Mouse (Mus musculus): ENCODE measurements at regions not wholly inside any gene's neighbourhood (a gene's known extent, or its start where the extent isn't known, plus 50 kb on each side); places are given as distances from the start of the nearest gene placed in this dataset.

DNA sequence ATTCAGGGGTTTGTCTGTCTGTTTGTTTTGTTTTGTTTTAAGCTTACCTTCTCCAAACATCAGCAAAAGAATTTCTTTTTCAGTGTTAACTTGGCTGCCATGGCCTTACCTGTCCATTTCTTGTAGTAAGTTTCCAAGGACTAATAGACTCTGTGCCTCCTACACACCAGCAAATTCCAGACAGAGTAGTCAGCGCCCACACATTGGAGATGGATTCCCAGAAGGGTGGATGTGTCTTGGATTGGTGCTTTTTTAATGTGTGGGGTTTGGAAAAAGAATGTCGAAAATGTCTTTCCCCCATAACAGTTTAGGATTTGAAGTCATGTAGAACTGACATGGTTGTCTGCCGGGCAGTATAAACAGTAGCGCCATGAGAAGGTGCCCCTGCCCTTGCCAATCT, 338.1 kb upstream of the Sox9 start:
- WGBS, result 90% methylated on average over 4 of the region's 4 CpGs
- no peaks in the 10 kb centered on the region for H3K4me1 ChIP-seq (ENCODE audit: control insufficient read depth, insufficient read depth, low read length)
- no peak overlapping the region for H3K4me3 ChIP-seq (replicated peaks; ENCODE audit: low read length)
- H3K27me3 ChIP-seq (ENCODE audit: control insufficient read depth, insufficient read depth, low read length), result no peaks in the 10 kb centered on the region
- H3K9ac ChIP-seq (ENCODE audit: low read depth, low read length, severe bottlenecking), result no peak overlapping the region
- H3K36me3 ChIP-seq (ENCODE audit: control insufficient read depth, insufficient read depth, low read length), result no peaks in the 10 kb centered on the region
- no peak overlapping the region for H3K27ac ChIP-seq (replicated peaks; ENCODE audit: low read depth, low read length)
- no peak for TF ChIP-seq POLR2A (IDR thresholded peaks at IDR 0.05; ENCODE audit: borderline replicate concordance, extremely low read depth, insufficient read depth, insufficient read length)
- DNase-seq (ENCODE audit: low spot score), result no peak
- no peak overlapping the region for H3K4me2 ChIP-seq (replicated peaks; ENCODE audit: low read depth, low read length, severe bottlenecking)
- no peak for ATAC-seq (ENCODE audit: low FRiP score, low read depth)
- no peaks in the 10 kb centered on the region for H3K9me3 ChIP-seq (ENCODE audit: control insufficient read depth, low read length)

DNA sequence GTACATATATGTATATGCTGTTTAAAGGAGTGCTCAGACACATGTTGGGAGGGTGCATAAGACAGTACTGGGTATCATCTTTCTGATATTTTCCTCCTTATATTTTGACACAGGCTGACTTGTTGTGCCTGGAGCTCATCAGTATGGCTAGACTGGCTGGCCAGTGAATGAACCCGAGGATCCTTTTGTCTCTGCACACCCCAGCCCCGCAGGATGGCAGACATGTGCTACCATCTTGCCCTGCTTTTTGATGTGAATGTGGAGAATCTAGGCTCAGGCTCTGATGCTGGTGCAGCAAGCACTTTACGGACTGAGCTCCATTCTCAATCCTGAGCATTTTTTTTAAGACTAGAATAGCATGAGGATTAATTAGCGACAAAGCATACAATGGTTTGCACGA, 332.4 kb upstream of the Sox9 start:
- Histone ChIP-seq H3K9ac (ENCODE audit: low read depth, low read length, severe bottlenecking) (no peak overlapping the region), H3K4me1 (ENCODE audit: control insufficient read depth, insufficient read depth, low read length) (peaks cover 3% of the 10 kb centered on the region; the same call in 1 of the 2 replicates), H3K36me3 (ENCODE audit: control insufficient read depth, insufficient read depth, low read length) (no peaks in the 10 kb centered on the region), H3K27ac (replicated peaks; ENCODE audit: low read depth, low read length) (no peak overlapping the region), H3K4me3 (replicated peaks; ENCODE audit: low read length) (no peak overlapping the region), H3K4me2 (replicated peaks; ENCODE audit: low read depth, low read length, severe bottlenecking) (no peak overlapping the region), H3K9me3 (ENCODE audit: control insufficient read depth, low read length) (no peaks in the 10 kb centered on the region), H3K27me3 (ENCODE audit: control insufficient read depth, insufficient read depth, low read length) (no peaks in the 10 kb centered on the region)
- DNase-seq (ENCODE audit: low spot score) (no peak), ATAC-seq (ENCODE audit: low FRiP score, low read depth) (no peak)
- TF ChIP-seq POLR2A (IDR thresholded peaks at IDR 0.05; ENCODE audit: borderline replicate concordance, extremely low read depth, insufficient read depth, insufficient read length), result no peak
- 39% methylated on average over 5 of the region's 5 CpGs for WGBS

DNA sequence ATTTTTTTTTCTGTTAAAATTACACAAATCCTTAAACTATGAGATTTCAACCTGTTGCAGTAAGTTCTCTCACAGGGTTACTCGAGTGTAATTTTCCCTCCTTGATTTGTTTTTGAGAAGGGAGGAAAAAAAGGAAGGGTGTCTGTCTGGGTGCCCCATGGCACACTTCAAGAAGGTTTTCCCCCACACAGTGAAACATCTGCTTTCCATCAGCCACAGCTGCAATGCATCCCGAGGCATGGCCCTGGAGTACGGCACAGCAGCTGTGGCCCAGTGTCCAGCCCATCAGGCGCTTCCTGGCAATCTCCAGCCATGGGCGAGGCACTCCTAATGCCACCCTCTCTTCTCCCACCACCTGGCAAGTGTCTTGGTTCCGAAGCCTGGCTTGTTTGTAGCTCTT, 331.8 kb upstream of the Sox9 start:
- Histone ChIP-seq H3K9ac (ENCODE audit: low read depth, low read length, severe bottlenecking) (no peak overlapping the region), H3K27ac (replicated peaks; ENCODE audit: low read depth, low read length) (no peak overlapping the region), H3K4me1 (ENCODE audit: control insufficient read depth, insufficient read depth, low read length) (peaks cover 3% of the 10 kb centered on the region; the same call in 1 of the 2 replicates), H3K4me3 (replicated peaks; ENCODE audit: low read length) (no peak overlapping the region), H3K9me3 (ENCODE audit: control insufficient read depth, low read length) (no peaks in the 10 kb centered on the region), H3K36me3 (ENCODE audit: control insufficient read depth, insufficient read depth, low read length) (no peaks in the 10 kb centered on the region), H3K4me2 (replicated peaks; ENCODE audit: low read depth, low read length, severe bottlenecking) (no peak overlapping the region), H3K27me3 (ENCODE audit: control insufficient read depth, insufficient read depth, low read length) (no peaks in the 10 kb centered on the region)
- ATAC-seq (ENCODE audit: low FRiP score, low read depth) (no peak; the same call in 1 of the 2 replicates), DNase-seq (ENCODE audit: low spot score) (peak; percentile 29)
- TF ChIP-seq POLR2A (IDR thresholded peaks at IDR 0.05; ENCODE audit: borderline replicate concordance, extremely low read depth, insufficient read depth, insufficient read length), result no peak
- WGBS, result 20% methylated on average over 6 of the region's 6 CpGs

DNA sequence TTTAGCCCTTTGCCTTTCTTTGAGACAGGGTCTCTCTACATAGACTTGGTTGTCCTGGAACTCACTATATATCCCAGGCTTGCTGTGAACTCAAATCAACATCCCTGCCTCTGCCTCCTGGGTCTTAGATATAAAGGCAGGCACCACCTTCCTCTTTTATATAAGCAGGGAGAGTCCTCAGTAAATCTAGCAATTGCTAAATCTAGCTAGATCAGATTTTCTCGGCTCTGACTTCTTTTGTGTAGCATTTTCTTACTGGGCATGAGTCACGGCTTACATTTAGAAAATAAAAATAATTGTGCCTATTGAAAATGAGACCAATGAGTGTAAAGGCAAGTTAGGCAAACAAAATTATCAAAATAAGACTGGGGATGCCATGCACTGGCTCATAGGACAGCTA, 323.9 kb upstream of the Sox9 start:
- no peak for TF ChIP-seq POLR2A (IDR thresholded peaks at IDR 0.05; ENCODE audit: borderline replicate concordance, extremely low read depth, insufficient read depth, insufficient read length)
- no peak for DNase-seq (ENCODE audit: low spot score)
- Histone ChIP-seq H3K9me3 (ENCODE audit: control insufficient read depth, low read length) (no peaks in the 10 kb centered on the region), H3K4me2 (replicated peaks; ENCODE audit: low read depth, low read length, severe bottlenecking) (no peak overlapping the region), H3K27ac (replicated peaks; ENCODE audit: low read depth, low read length) (no peak overlapping the region), H3K4me3 (replicated peaks; ENCODE audit: low read length) (no peak overlapping the region), H3K27me3 (ENCODE audit: control insufficient read depth, insufficient read depth, low read length) (no peaks in the 10 kb centered on the region), H3K4me1 (ENCODE audit: control insufficient read depth, insufficient read depth, low read length) (peaks cover under 1% of the 10 kb centered on the region; the same call in 1 of the 2 replicates), H3K36me3 (ENCODE audit: control insufficient read depth, insufficient read depth, low read length) (no peaks in the 10 kb centered on the region), H3K9ac (ENCODE audit: low read depth, low read length, severe bottlenecking) (no peak overlapping the region)
- no peak for ATAC-seq (ENCODE audit: low FRiP score, low read depth)
- 88% methylated on average over 2 of the region's 2 CpGs for WGBS

DNA sequence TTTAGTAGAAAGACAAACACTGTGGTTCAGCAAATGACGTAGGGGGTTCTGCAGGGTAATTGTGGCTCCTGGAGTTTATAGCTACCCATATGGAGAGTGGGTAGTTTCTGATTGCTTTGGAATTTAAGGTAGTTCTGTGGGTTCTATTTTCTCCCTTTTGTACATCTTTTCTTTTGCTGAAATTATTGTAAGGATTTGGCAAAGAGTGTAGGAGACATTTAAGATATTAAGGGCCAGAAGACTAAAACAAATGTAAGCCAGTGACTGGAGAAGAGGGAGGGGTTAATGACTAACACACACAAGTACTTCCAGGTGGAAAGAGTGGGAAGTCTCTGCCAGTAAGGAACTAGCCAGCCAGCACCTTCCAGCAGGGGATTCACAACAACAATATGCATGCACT, 318.9 kb upstream of the Sox9 start:
- H3K27me3 ChIP-seq (ENCODE audit: control insufficient read depth, insufficient read depth, low read length), result no peaks in the 10 kb centered on the region
- ATAC-seq (ENCODE audit: low FRiP score, low read depth) (no peak), DNase-seq (ENCODE audit: low spot score) (peak; percentile 28)
- H3K27ac ChIP-seq (replicated peaks; ENCODE audit: low read depth, low read length), result no peak overlapping the region
- no peak for TF ChIP-seq POLR2A (IDR thresholded peaks at IDR 0.05; ENCODE audit: borderline replicate concordance, extremely low read depth, insufficient read depth, insufficient read length)
- no peaks in the 10 kb centered on the region for H3K36me3 ChIP-seq (ENCODE audit: control insufficient read depth, insufficient read depth, low read length)
- no peak overlapping the region for H3K4me2 ChIP-seq (replicated peaks; ENCODE audit: low read depth, low read length, severe bottlenecking)
- no peaks in the 10 kb centered on the region for H3K9me3 ChIP-seq (ENCODE audit: control insufficient read depth, low read length)
- H3K4me1 ChIP-seq (ENCODE audit: control insufficient read depth, insufficient read depth, low read length), result peaks cover 5% of the 10 kb centered on the region; the same call in 1 of the 2 replicates
- WGBS, result 36% methylated on average over 1 of the region's 1 CpGs
- H3K9ac ChIP-seq (ENCODE audit: low read depth, low read length, severe bottlenecking), result no peak overlapping the region
- H3K4me3 ChIP-seq (replicated peaks; ENCODE audit: low read length), result no peak overlapping the region

DNA sequence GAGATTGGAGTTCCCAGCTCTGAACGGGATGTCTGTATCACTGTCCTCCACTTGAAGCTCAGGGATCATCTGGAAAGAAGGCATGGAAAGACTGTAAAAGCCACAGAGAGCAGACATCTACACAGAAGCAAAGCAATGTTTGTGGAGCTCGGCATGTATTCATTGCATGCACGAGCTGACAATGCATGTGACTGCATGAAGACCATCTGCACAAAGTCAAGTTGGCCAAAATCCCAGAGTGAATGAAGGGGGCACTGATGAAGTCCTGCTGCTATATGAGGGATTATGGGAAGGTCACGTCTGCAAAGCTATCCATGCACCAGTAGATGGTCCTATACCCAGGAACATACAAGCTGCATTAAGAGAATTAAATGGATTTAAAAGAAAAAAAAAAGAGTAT, 317.6 kb upstream of the Sox9 start:
- H3K4me3 ChIP-seq (replicated peaks; ENCODE audit: low read length), result no peak overlapping the region
- no peak overlapping the region for H3K9ac ChIP-seq (ENCODE audit: low read depth, low read length, severe bottlenecking)
- ATAC-seq (ENCODE audit: low FRiP score, low read depth), result no peak
- no peak overlapping the region for H3K4me2 ChIP-seq (replicated peaks; ENCODE audit: low read depth, low read length, severe bottlenecking)
- peaks cover 5% of the 10 kb centered on the region; the same call in 1 of the 2 replicates for H3K4me1 ChIP-seq (ENCODE audit: control insufficient read depth, insufficient read depth, low read length)
- no peak for TF ChIP-seq POLR2A (IDR thresholded peaks at IDR 0.05; ENCODE audit: borderline replicate concordance, extremely low read depth, insufficient read depth, insufficient read length)
- no peak overlapping the region for H3K27ac ChIP-seq (replicated peaks; ENCODE audit: low read depth, low read length)
- WGBS, result 77% methylated on average over 4 of the region's 4 CpGs
- no peak for DNase-seq (ENCODE audit: low spot score)
- H3K27me3 ChIP-seq (ENCODE audit: control insufficient read depth, insufficient read depth, low read length), result no peaks in the 10 kb centered on the region
- no peaks in the 10 kb centered on the region for H3K9me3 ChIP-seq (ENCODE audit: control insufficient read depth, low read length)
- no peaks in the 10 kb centered on the region for H3K36me3 ChIP-seq (ENCODE audit: control insufficient read depth, insufficient read depth, low read length)

Measured in limb, embryonic 14.5 days (tissue).